Mouse (Mus musculus): ENCODE results near the gene Brms1. TPM values are rescaled to one million over a fixed set of nuclear protein-coding genes. Genes with fewer than 3 reads are reported as not detected.
"Not testable (repeated sequence)": the region's sequence is repeated elsewhere in the genome, so short reads cannot be mapped to it uniquely, and the experiment has no call there.

Gene Brms1
- total RNA-seq, 2 experiments from 2014 or later, result 11.5 to 14.1 TPM

GRCm38 (mm10) chr19:5084834-5085144 is 43.6 kb downstream of the Brms1 start:
- intact Hi-C loops (cut with DNase I), result no loop called here

DNA sequence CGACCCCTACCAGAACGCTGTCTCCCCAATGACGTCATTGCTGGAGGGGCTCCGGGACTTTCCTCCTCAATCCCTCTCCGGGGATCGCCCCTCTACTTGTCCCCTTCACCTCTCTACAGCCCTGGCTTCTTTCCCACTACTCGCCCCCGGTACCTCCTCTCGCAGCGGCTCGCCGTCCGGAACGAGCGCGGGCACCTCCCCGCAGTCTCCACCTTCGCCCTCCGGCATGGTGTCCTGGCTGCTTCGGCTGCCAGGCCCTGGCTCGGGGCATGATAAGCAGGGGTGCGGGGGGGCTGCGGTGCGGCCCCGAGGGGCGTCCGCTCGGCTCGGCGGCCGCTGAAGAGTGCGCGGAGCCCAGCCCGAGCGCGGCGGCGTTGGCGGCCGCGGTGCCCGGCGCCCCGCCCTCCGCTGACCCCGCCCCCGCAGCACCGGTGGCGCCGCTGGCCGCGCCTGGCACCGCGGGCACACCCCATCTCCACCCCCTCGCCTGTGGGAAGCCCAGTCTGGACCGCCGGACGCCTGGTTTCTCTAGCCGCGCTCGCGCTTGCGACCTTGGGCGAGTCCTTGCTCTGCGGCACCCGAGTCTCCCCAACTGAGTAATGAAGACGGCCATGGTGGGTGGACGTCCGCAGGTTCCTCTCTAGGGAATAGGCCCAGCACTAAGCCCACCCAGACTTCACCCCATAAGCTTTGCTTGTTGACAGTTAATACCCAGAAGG is 44.1 kb downstream of the Brms1 start, which contains the start of gene Tmem151a:
Gene Tmem151a, minus strand, starts transcription at position 387 of the 719 bp plus-strand sequence.
- no peak for DNase-seq
- intact Hi-C loops (cut with DNase I), result no loop called here

More at GRCm38 (mm10) chr19:5084834-5085144, 43.6 kb downstream of the Brms1 start:
- no peak for DNase-seq

- DNase-seq; intact Hi-C loops (cut with DNase I): not testable (repeated sequence)
Measured at GRCm38 (mm10) chr19:5086533-5086932, 45.4 kb downstream of the Brms1 start.

DNA sequence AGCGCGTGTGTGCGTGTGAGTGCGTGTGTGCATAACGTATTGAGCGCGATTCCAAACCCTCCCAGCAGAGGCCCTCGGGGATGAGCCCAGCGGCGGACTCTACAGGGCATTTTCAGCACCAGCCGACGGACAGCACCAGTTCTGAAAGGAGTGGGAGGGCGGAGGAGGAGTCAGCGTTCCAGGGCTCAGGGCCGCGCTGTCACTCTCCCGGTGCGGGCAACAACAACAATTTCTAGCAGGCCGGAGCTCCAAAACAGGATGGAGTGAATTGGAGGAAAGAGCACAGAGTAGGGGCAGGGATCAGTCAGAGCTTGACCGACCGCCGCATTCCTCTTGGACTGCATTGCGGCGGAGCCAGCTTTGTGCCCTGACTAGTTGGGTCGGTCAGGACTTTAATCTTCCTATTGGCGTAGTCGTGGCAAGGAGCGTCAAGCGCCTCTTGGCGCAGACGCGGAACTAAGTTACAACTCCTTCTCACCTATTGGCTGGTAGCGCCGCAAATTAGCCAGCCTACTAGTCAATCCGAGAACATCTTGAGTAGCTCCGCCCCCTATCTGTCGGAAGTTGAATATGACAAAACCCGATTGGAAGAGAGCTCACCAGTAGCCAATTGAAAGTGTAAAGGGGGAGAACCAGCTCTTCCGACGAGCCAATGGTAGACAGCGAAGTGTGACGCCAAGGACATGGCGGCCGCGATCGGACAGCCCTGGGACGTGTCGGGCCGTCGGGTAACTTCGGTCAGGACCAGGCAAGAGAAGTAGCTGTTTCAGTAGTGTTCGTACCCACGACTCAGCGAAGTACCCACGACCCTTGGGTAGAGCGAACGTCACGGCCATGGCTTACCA is 47.0 kb downstream of the Brms1 start, which contains the start of gene Yif1a:
Gene Yif1a, plus strand, starts transcription at position 655 of the 845 bp plus-strand sequence.
- intact Hi-C loops (cut with DNase I), result no loop called here
- DNase-seq, result peak; percentile 87 to 88

DNA sequence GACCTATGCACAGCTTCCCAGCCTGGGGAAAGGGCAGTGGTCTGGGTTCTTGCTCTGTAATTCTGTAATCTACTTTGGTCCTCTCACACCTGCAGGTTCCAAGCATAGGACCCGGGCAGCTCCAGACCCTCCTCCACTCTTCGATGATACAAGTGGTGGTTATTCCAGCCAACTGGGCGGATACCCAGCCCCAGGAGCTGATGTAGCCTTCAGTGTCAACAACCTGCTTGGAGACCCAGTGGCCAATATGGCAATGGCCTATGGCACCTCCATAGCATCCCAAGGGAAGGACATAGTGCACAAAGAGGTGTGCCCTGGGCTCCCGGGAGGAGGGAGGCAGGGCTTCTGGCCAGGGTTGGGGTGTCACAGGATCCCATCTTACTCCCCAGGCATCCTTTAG is 48.2 kb downstream of the Brms1 start:
- DNase-seq, result no peak
- intact Hi-C loops (cut with DNase I), result no loop called here

DNA sequence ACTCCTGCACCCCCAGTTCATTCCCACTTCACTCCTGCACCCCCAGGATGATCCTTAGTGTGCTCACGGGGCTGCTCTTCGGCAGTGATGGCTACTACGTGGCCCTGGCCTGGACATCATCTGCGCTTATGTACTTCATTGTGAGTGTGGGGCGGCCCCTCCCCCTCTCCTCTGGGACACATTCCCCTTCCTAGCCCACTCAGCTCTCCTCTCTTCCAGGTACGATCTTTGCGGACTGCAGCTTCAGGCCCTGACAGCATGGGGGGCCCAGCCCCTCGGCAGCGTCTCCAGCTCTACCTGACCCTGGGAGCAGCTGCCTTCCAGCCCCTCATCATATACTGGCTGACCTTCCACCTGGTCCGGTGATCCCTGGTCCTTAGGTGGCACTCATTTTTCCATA is 50.9 kb downstream of the Brms1 start:
- intact Hi-C loops (cut with DNase I), result no loop called here

GRCm38 (mm10) chr19:5093481-5094242 is 52.5 kb downstream of the Brms1 start:
- intact Hi-C loops (cut with DNase I), result no loop called here
- no peak for DNase-seq

More for the DNA sequence above, 50.9 kb downstream of the Brms1 start:
- no peak for DNase-seq

DNA sequence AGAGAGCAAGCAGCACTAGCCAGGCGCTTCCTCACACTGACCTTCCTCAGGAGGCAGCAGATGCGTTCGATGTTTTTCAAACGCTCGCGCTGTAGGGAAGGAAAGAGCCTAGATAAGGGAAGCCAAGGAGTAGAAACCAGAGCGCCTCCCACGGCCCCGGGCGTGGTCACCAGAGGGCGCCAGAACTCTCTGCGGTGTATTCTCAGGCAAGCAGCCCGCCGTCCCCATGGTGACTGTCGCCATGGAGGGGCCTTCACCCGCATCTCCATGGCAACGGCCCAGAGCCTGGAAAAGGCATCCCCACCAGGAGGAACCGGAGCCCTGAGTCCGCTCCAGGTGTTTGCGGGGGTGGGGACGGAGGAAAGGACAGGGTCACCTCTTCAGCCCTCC is 53.1 kb downstream of the Brms1 start:
- peak; percentile 84 to 87 for DNase-seq
- intact Hi-C loops (cut with DNase I), result no loop called here

GRCm38 (mm10) chr19:5094746-5095417 is 53.7 kb downstream of the Brms1 start:
- DNase-seq, result no peak
- intact Hi-C loops (cut with DNase I), result no loop called here

DNA sequence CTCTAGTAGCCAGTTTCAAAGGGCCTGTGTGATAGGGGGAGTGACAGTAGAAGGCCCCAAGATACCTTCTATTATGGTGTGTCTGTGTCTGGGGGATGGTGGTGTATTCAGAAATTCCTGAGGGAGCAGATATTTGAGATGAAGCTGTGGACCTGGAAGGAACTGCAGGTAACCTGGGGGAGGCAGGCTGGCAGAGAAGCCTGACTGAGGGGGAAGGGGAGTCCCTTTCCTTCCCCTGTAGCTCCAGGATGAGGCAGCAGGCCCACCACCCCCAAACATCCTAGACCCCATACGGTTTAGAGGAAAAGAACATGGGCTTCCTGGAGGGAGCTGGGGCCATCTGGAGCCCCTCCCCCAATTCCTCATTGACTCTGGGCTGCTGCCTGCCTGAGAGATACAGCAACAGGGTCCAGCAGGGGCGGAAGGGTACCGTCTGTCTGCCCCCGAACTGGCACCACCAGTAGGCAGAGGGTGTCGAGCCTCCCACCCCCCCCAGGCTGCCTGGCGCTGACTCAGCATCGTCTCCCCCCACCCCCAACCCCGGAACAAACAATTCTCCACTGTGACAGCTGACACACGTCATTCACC is 54.8 kb downstream of the Brms1 start:
- intact Hi-C loops (cut with DNase I), result loop anchor here (1.0 kb wide), 1 partner anchor 39 kb away; no protein-coding TSS in a partner anchor
- no peak for DNase-seq

- intact Hi-C loops (cut with DNase I), result no loop called here
- no peak for DNase-seq
Measured at GRCm38 (mm10) chr19:5097521-5098362, 56.6 kb downstream of the Brms1 start.

- DNase-seq, result no peak
- intact Hi-C loops (cut with DNase I), result no loop called here
Measured at GRCm38 (mm10) chr19:5098363-5099143, 57.4 kb downstream of the Brms1 start, which contains the start of gene Cnih2. Gene Cnih2, minus strand, starts transcription at chr19:5098521.

Other genes with a start within 250 kb of the Brms1 start
- gene Rbm4, start 247.5 kb upstream of the Brms1 start, total RNA-seq (2021), result 10 to 100 TPM; 28.3 to 31.0 TPM
- 10 to 100 TPM in 1 of 2 experiments, 1 to 10 TPM in 1; 9.3 to 12.0 TPM for gene Gm21992, start 229.7 kb upstream of the Brms1 start, total RNA-seq (2021)
- 10 to 100 TPM in 1 of 2 experiments, 1 to 10 TPM in 1; 6.6 to 10.5 TPM for gene Rbm14, start 229.7 kb upstream of the Brms1 start, total RNA-seq (2021)
- gene Ccs, start 202.0 kb upstream of the Brms1 start, total RNA-seq (2021), result 10 to 100 TPM; 19.9 to 24.5 TPM
- not detected for gene Ccdc87, start 202.0 kb upstream of the Brms1 start, total RNA-seq (2021)
- 10 to 100 TPM; 26.6 to 33.4 TPM for gene Ctsf, start 186.2 kb upstream of the Brms1 start, total RNA-seq (2021)
- 1,000 to 10,000 TPM; 8,494 to 8,724 TPM for gene Actn3, start 163.4 kb upstream of the Brms1 start, total RNA-seq (2021)
- 1 to 10 TPM; 2.2 to 2.6 TPM for gene Zdhhc24, start 162.7 kb upstream of the Brms1 start, total RNA-seq (2021)
- gene Bbs1, start 134.7 kb upstream of the Brms1 start, total RNA-seq (2021), result 1 to 10 TPM; 1.6 to 2.4 TPM
- 10 to 100 TPM; 16.5 to 17.5 TPM for gene Dpp3, start 113.1 kb upstream of the Brms1 start, total RNA-seq (2021)
- gene Peli3, start 98.2 kb upstream of the Brms1 start, total RNA-seq (2021), result 1 to 10 TPM; 1.3 to 1.4 TPM
- 10 to 100 TPM; 56.3 to 58.7 TPM for gene Mrpl11, start 79.2 kb upstream of the Brms1 start, total RNA-seq (2021)
- gene Npas4, start 51.0 kb upstream of the Brms1 start, total RNA-seq (2021), result under 1 TPM in 1 of 2 experiments, not detected in 1; 0.07 TPM
- 1 to 10 TPM; 5.9 to 6.9 TPM for gene Slc29a2, start 17.5 kb upstream of the Brms1 start, total RNA-seq (2021)
- gene B4gat1, start 2.5 kb upstream of the Brms1 start, total RNA-seq (2021), result 10 to 100 TPM; 20.5 to 20.8 TPM
- under 1 TPM; 0.87 to 0.96 TPM for gene AC124502.3, start 2.5 kb upstream of the Brms1 start, total RNA-seq (2021)
- gene Rin1, start 9.1 kb downstream of the Brms1 start, total RNA-seq (2021), result 1 to 10 TPM in 1 of 2 experiments, under 1 TPM in 1; 0.52 to 1.3 TPM
- 10 to 100 TPM; 12.4 to 12.5 TPM for gene Cd248, start 26.7 kb downstream of the Brms1 start, total RNA-seq (2021)
- under 1 TPM in 1 of 2 experiments, not detected in 1; 0.22 TPM for gene Tmem151a, start 44.2 kb downstream of the Brms1 start, total RNA-seq (2021)
- gene Yif1a, start 47.2 kb downstream of the Brms1 start, total RNA-seq (2021), result 10 to 100 TPM; 38.2 to 44.7 TPM
- gene Cnih2, start 57.2 kb downstream of the Brms1 start, total RNA-seq (2021), result under 1 TPM in 1 of 2 experiments, not detected in 1; 0.25 TPM
- gene Rab1b, start 65.7 kb downstream of the Brms1 start, total RNA-seq (2021), result 100 to 1,000 TPM; 103 to 110 TPM
- 10 to 100 TPM; 53.0 to 56.6 TPM for gene Klc2, start 77.2 kb downstream of the Brms1 start, total RNA-seq (2021)
- 1 to 10 TPM; 5.0 to 6.3 TPM for gene Pacs1, start 231.8 kb downstream of the Brms1 start, total RNA-seq (2021)

All from gastrocnemius, postnatal 36 days (tissue).